Mouse (Mus musculus): ENCODE data around the gene Zfand4.

GRCm38 (mm10) chr6:116347953-116348352, 83.9 kb downstream of the Zfand4 start:
- TF ChIP-seq POLR2A (IDR thresholded peaks at IDR 0.05; ENCODE audit: borderline replicate concordance, extremely low read depth, insufficient read depth, insufficient read length, poor library complexity, severe bottlenecking): no peak
- TF ChIP-seq CTCF (IDR thresholded peaks at IDR 0.05; ENCODE audit: borderline replicate concordance, extremely low read depth, insufficient read depth, insufficient read length): no peak

Measured in brain, embryonic 14.5 days (tissue).